Mouse (Mus musculus) erythroblast, embryonic 14.5 days (primary cell): ENCODE results near the gene Cib4.

Experiments
- GATA1 ChIP-seq: IDR thresholded peaks from 2 replicates; pipeline ENCODE4 v1.6.1; 2012; ENCODE audit warnings: low read length, inconsistent platforms, mixed read lengths
- TAL1 ChIP-seq: IDR thresholded peaks from 3 replicates; pipeline ENCODE4 v1.6.1; 2012; ENCODE audit warnings: low read length, inconsistent platforms, mixed read lengths

DNA sequence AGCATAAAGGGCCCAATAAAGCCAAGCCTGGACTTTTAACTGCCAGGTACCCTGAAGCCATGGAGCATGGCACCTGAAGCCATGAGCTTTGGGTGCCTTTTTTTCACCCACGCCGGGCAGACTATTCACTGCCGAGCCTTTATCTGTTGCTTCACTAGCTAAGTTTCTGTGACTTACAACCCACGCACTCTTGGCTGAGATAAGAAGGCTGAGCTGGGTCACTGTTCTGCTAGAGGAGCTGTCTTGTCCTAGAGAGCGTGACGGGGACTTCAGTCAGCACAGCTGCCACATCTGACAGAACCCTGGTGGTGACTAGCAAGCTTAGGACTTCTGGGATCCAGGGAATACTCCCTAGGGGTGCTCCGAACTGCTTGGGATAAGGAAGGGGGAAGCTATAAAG, 51.9 kb downstream of the Cib4 start:
- TF ChIP-seq TAL1 = no peak
- no peak for TF ChIP-seq GATA1
